Mouse (Mus musculus) intestine, embryonic 14.5 days (tissue): Measurements from ENCODE around the gene Phox2a. TPM values are rescaled to one million over a fixed set of nuclear protein-coding genes. Genes with fewer than 3 reads are reported as not detected.

Experiments used
- ATAC-seq: fragments of 200-750 bp; cut with Nextera tagmentation; replicated peaks from 2 replicates; pipeline ENCODE4 v1.8.0; 2017; ENCODE audit warnings: low read depth, moderate number of reproducible peaks, moderate TSS enrichment, moderate library complexity; ENCODE audit not compliant: low FRiP score, low TSS enrichment
- DNase-seq: peaks from one replicate; pipeline ENCODE4 v3.0.0-alpha.2; 2018; ENCODE audit warnings: low spot score
- H3K27ac ChIP-seq: fragments of 300-500 bp; sonication (generic); 2 replicates; pipeline ENCODE4 v1.5.1; 2014; ENCODE audit warnings: low read depth, mild to moderate bottlenecking, control low read depth
- H3K27me3 ChIP-seq: fragments of 300-500 bp; sonication (generic); replicated peaks from 2 replicates; pipeline ENCODE4 v1.6.1; 2014; ENCODE audit warnings: low read length, control low read depth; ENCODE audit not compliant: control insufficient read depth, insufficient read depth
- H3K36me3 ChIP-seq: fragments of 300-500 bp; sonication (generic); 2 replicates; pipeline ENCODE4 v1.6.1; 2014; ENCODE audit warnings: low read length, control low read depth; ENCODE audit not compliant: control insufficient read depth, insufficient read depth
- H3K4me1 ChIP-seq: fragments of 300-500 bp; sonication (generic); replicated peaks from 2 replicates; pipeline ENCODE4 v1.6.1; 2014; ENCODE audit warnings: low read length, control low read depth, mixed read lengths; ENCODE audit not compliant: control insufficient read depth, insufficient read depth
- H3K4me2 ChIP-seq: fragments of 300-500 bp; sonication (generic); 2 replicates; pipeline ENCODE4 v1.6.1; 2014; ENCODE audit warnings: low read length
- H3K4me3 ChIP-seq: fragments of 300-500 bp; sonication (generic); 2 replicates; pipeline ENCODE4 v1.5.1; 2014; ENCODE audit warnings: low read depth, low read length, control low read depth, mixed read lengths
- H3K9ac ChIP-seq: fragments of 300-500 bp; sonication (generic); 2 replicates; pipeline ENCODE4 v1.6.1; 2014; ENCODE audit warnings: mild to moderate bottlenecking, low read length
- H3K9me3 ChIP-seq: fragments of 300-500 bp; sonication (generic); 2 replicates; pipeline ENCODE4 v1.6.1; 2016; ENCODE audit warnings: low read length, control low read depth; ENCODE audit not compliant: control insufficient read depth
- WGBS: fragments of 180-500 bp; shearing (Covaris S2); extraction: QIAGEN DNeasy Blood & Tissue Kit; methylation state at CpG from one replicate; pipeline ENCODE4 v1.1.7; 2014; 5-methylcytosine and 5-hydroxymethylcytosine counted together
- polyA plus RNA-seq: library from polyadenylated mRNA; unstranded; fragments of >200 nt; fragmentation: Nextera tagmentation; extraction: Ambion mirVana; gene quantifications from 2 replicates; pipeline ENCODE4 v1.2.1, GENCODE M21; 2014

The Phox2a gene
- polyA plus RNA-seq, 1 experiment from 2014 or later, result 7.5 TPM

GRCm38 (mm10) chr7:101853816-101854215 is 35.7 kb downstream of the Phox2a start:
- H3K4me2 ChIP-seq, result no peak overlapping the region
- no peaks in the 10 kb centered on the region for H3K36me3 ChIP-seq
- H3K9me3 ChIP-seq, result no peaks in the 10 kb centered on the region
- 58% methylated on average over 2 of the region's 2 CpGs for WGBS
- no peaks in the 10 kb centered on the region for H3K4me1 ChIP-seq
- no peak overlapping the region for H3K9ac ChIP-seq
- no peak overlapping the region for H3K27ac ChIP-seq
- H3K4me3 ChIP-seq, result no peak overlapping the region
- H3K27me3 ChIP-seq, result no peaks in the 10 kb centered on the region
- DNase-seq (no peak), ATAC-seq (no peak)

- no peaks in the 10 kb centered on the region for H3K4me1 ChIP-seq
- DNase-seq (no peak), ATAC-seq (no peak)
- no peaks in the 10 kb centered on the region for H3K27me3 ChIP-seq
- H3K9me3 ChIP-seq, result no peaks in the 10 kb centered on the region
- H3K9ac ChIP-seq, result no peak within 1 kb of the TSS
- H3K4me3 ChIP-seq, result no peak within 1 kb of the TSS
- no peak within 1 kb of the TSS for H3K27ac ChIP-seq
- no peak within 1 kb of the TSS for H3K4me2 ChIP-seq
- no peaks in the 10 kb centered on the region for H3K36me3 ChIP-seq
- WGBS, result 93% methylated on average over 4 of the region's 4 CpGs
Observed at GRCm38 (mm10) chr7:101857094-101857493, 39.0 kb downstream of the Phox2a start, which contains the start of gene Folr2. Folr2 (minus strand) TSS chr7:101857194.

- no peaks in the 10 kb centered on the region for H3K27me3 ChIP-seq
- no peak overlapping the region for H3K4me3 ChIP-seq
- no peak for ATAC-seq
- no peaks in the 10 kb centered on the region for H3K36me3 ChIP-seq
- no peaks in the 10 kb centered on the region for H3K9me3 ChIP-seq
- no peak overlapping the region for H3K9ac ChIP-seq
- H3K27ac ChIP-seq, result no peak overlapping the region
- WGBS, result 80% methylated on average over 9 of the region's 9 CpGs
- DNase-seq, result no peak
- H3K4me1 ChIP-seq, result no peaks in the 10 kb centered on the region
- H3K4me2 ChIP-seq, result no peak overlapping the region
Observed at GRCm38 (mm10) chr7:101858362-101858761, 40.2 kb downstream of the Phox2a start.

- H3K9me3 ChIP-seq, result no peaks in the 10 kb centered on the region
- no peaks in the 10 kb centered on the region for H3K4me1 ChIP-seq
- no peak overlapping the region for H3K27ac ChIP-seq
- ATAC-seq (no peak), DNase-seq (no peak)
- H3K36me3 ChIP-seq, result no peaks in the 10 kb centered on the region
- H3K4me3 ChIP-seq, result no peak overlapping the region
- H3K4me2 ChIP-seq, result no peak overlapping the region
- no peak overlapping the region for H3K9ac ChIP-seq
- no peaks in the 10 kb centered on the region for H3K27me3 ChIP-seq
Observed at GRCm38 (mm10) chr7:101860978-101861377, 42.9 kb downstream of the Phox2a start.

GRCm38 (mm10) chr7:101862291-101862690 is 44.2 kb downstream of the Phox2a start:
- 71% methylated on average over 3 of the region's 3 CpGs for WGBS
- ATAC-seq, result no peak
- Histone ChIP-seq H3K4me2 (no peak overlapping the region), H3K4me3 (no peak overlapping the region), H3K27me3 (no peaks in the 10 kb centered on the region), H3K27ac (no peak overlapping the region), H3K36me3 (no peaks in the 10 kb centered on the region), H3K4me1 (no peaks in the 10 kb centered on the region), H3K9ac (no peak overlapping the region), H3K9me3 (no peaks in the 10 kb centered on the region)
- DNase-seq, result no peak

- Histone ChIP-seq H3K27me3 (no peaks in the 10 kb centered on the region), H3K9ac (no peak within 1 kb of the TSS), H3K4me3 (no peak within 1 kb of the TSS), H3K4me2 (no peak within 1 kb of the TSS), H3K36me3 (no peaks in the 10 kb centered on the region), H3K4me1 (no peaks in the 10 kb centered on the region), H3K27ac (no peak within 1 kb of the TSS), H3K9me3 (no peaks in the 10 kb centered on the region)
- DNase-seq (no peak), ATAC-seq (no peak)
- 77% methylated on average over 3 of the region's 3 CpGs for WGBS
Observed at GRCm38 (mm10) chr7:101863415-101863814, 45.3 kb downstream of the Phox2a start, which contains the start of gene Anapc15. Anapc15 (plus strand) TSS chr7:101863715.

GRCm38 (mm10) chr7:101866491-101867265 is 48.6 kb downstream of the Phox2a start:
- 83% methylated on average over 11 of the region's 11 CpGs for WGBS
- DNase-seq (no peak), ATAC-seq (no peak)
- Histone ChIP-seq H3K9me3 (no peaks in the 10 kb centered on the region), H3K4me3 (no peak overlapping the region), H3K4me2 (no peak overlapping the region), H3K4me1 (no peaks in the 10 kb centered on the region), H3K36me3 (no peaks in the 10 kb centered on the region), H3K27me3 (no peaks in the 10 kb centered on the region), H3K27ac (no peak overlapping the region), H3K9ac (no peak overlapping the region)

GRCm38 (mm10) chr7:101867482-101867881 is 49.4 kb downstream of the Phox2a start:
- WGBS, result over 99% methylated on average over 4 of the region's 4 CpGs
- H3K27ac ChIP-seq, result no peak overlapping the region

More at GRCm38 (mm10) chr7:101867482-101867881, 49.4 kb downstream of the Phox2a start:
- Histone ChIP-seq H3K4me2 (no peak overlapping the region), H3K4me1 (no peaks in the 10 kb centered on the region), H3K36me3 (no peaks in the 10 kb centered on the region), H3K27me3 (no peaks in the 10 kb centered on the region), H3K9ac (no peak overlapping the region), H3K4me3 (no peak overlapping the region), H3K9me3 (no peaks in the 10 kb centered on the region)
- DNase-seq (no peak), ATAC-seq (no peak)
